Mouse (Mus musculus): Measurements from ENCODE around the gene Polr2b. TPM values are rescaled to one million over a fixed set of nuclear protein-coding genes. Genes with fewer than 3 reads are reported as not detected.
A peak's percentile ranks its signal among the peaks of the same experiment; 100 is the strongest.

Polr2b gene
- polyA plus RNA-seq, 1 experiment from 2014 or later: 35.3 TPM

DNA sequence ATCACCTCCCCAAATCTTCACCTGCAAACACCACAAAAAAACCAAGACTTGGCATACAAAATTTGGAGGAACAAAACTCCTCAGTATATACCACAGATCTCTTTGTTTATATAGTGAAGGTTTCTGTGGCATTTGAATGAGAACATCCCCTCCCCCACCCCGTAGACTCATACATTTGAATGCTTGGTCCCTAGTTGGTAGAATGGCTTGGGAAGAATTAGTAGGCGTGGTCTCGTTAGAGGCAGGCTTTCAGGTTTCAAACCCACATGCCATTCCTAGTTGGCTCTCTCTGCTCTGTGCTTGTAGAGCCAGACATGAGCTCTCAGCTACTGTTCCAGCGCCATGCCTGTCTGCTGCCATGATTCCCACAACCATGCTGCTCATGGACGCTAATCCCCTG, 71.7 kb downstream of the Polr2b start:
- 67% methylated on average over 5 of the region's 5 CpGs for whole genome bisulfite sequencing (ENCODE audit: insufficient replicate concordance)
- ATAC-seq (ENCODE audit: low read depth) (no peak), DNase-seq (no peak)

DNA sequence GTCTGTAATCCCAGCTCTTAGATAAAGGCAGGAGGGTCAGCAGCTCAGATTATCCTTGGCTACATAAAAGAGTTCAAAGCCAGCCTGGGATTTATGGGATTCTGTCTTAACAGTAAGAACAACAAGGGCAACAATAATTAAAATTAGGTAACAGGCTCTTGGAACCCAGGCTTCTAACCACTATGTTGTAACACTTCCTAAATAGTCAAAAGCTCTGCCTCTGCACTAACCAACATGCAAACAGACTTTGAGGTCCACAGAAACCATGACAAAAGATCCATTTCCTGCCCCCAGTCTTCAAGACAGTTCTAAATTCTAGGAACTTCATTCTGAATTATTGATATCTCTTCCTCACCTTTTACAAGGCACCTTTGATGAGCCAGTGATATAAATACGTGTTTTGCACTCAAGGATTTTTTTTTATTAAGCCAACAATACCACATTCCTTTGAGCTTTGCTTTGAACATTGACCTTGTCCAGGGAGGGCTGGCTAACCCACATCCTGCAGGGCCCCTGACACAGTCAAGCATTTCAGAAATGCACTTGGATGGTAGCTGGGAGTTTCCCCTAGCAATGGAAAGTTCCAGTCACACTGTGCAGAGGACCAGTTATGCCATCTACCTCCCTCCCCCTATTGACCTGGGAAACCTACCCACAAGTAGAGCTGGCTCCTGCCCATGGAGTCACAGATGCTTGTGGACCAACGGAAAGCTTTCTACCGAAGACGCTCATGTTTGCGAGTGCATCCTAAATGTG, 74.0 kb downstream of the Polr2b start:
- Histone ChIP-seq H3K9ac (no peak overlapping the region), H3K27ac (0 out of 2 replicates have a peak overlapping the region, but pooled peaks have one; percentile 10), H3K4me2 (0 out of 2 replicates have a peak overlapping the region, but pooled peaks have one; percentile 8), H3K27me3 (no peaks in the 10 kb centered on the region), H3K9me3 (replicated peaks) (no peaks in the 10 kb centered on the region), H3K36me3 (no peaks in the 10 kb centered on the region), H3K4me1 (replicated peaks) (peaks cover 31% of the 10 kb centered on the region), H3K4me3 (replicated peaks) (no peak overlapping the region)
- DNase-seq (no peak), ATAC-seq (ENCODE audit: low read depth) (0 out of 2 replicates have a peak, but pooled peaks have one; percentile 43)
- WGBS (ENCODE audit: insufficient replicate concordance): 63% methylated on average over 5 of the region's 5 CpGs

More for the DNA sequence above, 71.7 kb downstream of the Polr2b start:
- H3K4me2 ChIP-seq: no peak overlapping the region
- no peak overlapping the region for H3K27ac ChIP-seq
- H3K4me3 ChIP-seq (replicated peaks): no peak overlapping the region
- H3K36me3 ChIP-seq: no peaks in the 10 kb centered on the region
- H3K27me3 ChIP-seq: no peaks in the 10 kb centered on the region
- peaks cover 27% of the 10 kb centered on the region for H3K4me1 ChIP-seq (replicated peaks)
- no peaks in the 10 kb centered on the region for H3K9me3 ChIP-seq (replicated peaks)
- H3K9ac ChIP-seq: no peak overlapping the region

DNA sequence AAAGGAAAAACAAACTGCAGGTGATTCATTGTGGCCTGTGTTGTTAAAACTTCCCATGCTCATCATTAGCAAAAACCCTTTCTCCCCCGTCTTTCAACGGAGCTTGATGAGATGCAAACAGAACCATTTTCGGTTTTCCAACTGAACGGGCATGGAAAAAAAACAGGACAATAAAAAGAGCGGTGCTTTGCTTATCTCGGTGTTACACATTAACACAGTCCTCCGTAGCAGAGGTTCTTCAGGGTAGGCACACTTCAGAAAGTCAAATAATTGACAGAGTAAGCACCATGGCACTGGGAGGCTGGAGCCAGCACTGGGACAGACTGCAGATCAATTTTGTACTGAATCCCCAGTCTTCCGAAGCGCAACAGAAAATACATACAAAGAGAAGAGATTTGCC, 74.8 kb downstream of the Polr2b start:
- Histone ChIP-seq H3K9ac (no peak overlapping the region), H3K4me1 (replicated peaks) (peaks cover 31% of the 10 kb centered on the region), H3K27ac (peak overlapping the region; percentile 10; the same call in 1 of the 2 replicates), H3K4me3 (replicated peaks) (no peak overlapping the region), H3K4me2 (0 out of 2 replicates have a peak overlapping the region, but pooled peaks have one; percentile 8), H3K27me3 (no peaks in the 10 kb centered on the region), H3K9me3 (replicated peaks) (no peaks in the 10 kb centered on the region), H3K36me3 (no peaks in the 10 kb centered on the region)
- WGBS (ENCODE audit: insufficient replicate concordance): 42% methylated on average over 9 of the region's 9 CpGs
- no peak for DNase-seq
- ATAC-seq (ENCODE audit: low read depth): no peak

- Histone ChIP-seq H3K4me1 (replicated peaks) (peaks cover 31% of the 10 kb centered on the region), H3K27ac (no peak overlapping the region), H3K27me3 (no peaks in the 10 kb centered on the region), H3K4me2 (0 out of 2 replicates have a peak overlapping the region, but pooled peaks have one; percentile 8), H3K9me3 (replicated peaks) (no peaks in the 10 kb centered on the region), H3K4me3 (replicated peaks) (no peak overlapping the region), H3K9ac (no peak overlapping the region), H3K36me3 (no peaks in the 10 kb centered on the region)
- 66% methylated on average over 5 of the region's 5 CpGs for WGBS (ENCODE audit: insufficient replicate concordance)
- DNase-seq (no peak), ATAC-seq (ENCODE audit: low read depth) (no peak)
These were observed 75.3 kb downstream of the Polr2b start for GRCm38 (mm10) chr5:77385221-77385620.

- WGBS (ENCODE audit: insufficient replicate concordance): 31% methylated on average over 6 of the region's 6 CpGs
- no peak for DNase-seq
- Histone ChIP-seq H3K9me3 (replicated peaks) (no peaks in the 10 kb centered on the region), H3K27ac (no peak overlapping the region), H3K4me1 (replicated peaks) (peaks cover 31% of the 10 kb centered on the region), H3K36me3 (no peaks in the 10 kb centered on the region), H3K4me3 (replicated peaks) (no peak overlapping the region), H3K27me3 (no peaks in the 10 kb centered on the region), H3K4me2 (no peak overlapping the region), H3K9ac (no peak overlapping the region)
- ATAC-seq (ENCODE audit: low read depth): no peak; the same call in 1 of the 2 replicates
These were observed 76.1 kb downstream of the Polr2b start for GRCm38 (mm10) chr5:77385900-77386595.

DNA sequence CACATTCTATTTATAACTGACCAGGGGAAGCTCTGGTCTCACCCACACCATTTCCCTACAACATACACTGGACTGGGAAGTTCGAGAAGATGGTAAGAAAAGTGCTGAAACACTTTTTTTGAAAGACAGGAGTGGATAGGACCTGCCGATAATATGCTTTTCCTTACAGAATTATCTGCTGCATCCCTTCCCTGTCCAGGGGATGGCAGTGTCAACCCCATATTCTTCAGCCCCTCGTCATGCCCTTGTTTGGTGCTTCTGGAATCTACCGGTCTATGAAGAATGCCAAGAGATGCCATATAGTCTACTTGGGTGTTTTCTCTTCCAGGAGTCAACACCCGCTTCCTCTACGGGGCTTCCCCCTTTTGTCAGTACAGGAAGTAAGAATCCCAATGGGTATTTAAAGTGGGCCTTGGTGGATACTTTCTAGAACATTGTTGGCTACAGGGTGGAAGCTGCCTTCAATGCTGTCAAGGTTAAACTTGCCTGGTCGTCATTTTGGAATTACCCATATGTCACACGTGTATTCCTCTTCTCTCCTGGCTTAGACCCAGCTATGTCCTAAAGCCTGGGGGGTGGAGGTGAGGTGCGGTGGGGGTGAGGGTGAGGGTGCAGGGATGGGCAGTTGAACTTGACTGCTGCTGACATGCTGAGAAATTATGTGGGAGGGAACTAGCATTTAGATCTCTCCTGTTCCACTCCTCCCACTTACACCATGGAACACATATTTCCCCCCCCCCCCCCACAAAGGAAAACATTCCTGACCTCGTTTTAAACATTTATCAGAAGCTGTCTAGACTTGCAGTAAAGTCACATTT, 76.9 kb downstream of the Polr2b start:
- Histone ChIP-seq H3K4me2 (no peak overlapping the region), H3K4me3 (replicated peaks) (no peak overlapping the region), H3K27ac (no peak overlapping the region), H3K9me3 (replicated peaks) (no peaks in the 10 kb centered on the region), H3K36me3 (no peaks in the 10 kb centered on the region), H3K9ac (no peak overlapping the region), H3K27me3 (no peaks in the 10 kb centered on the region), H3K4me1 (replicated peaks) (peaks cover 31% of the 10 kb centered on the region)
- ATAC-seq (ENCODE audit: low read depth): no peak
- DNase-seq: no peak
- 22% methylated on average over 10 of the region's 10 CpGs for WGBS (ENCODE audit: insufficient replicate concordance)

GRCm38 (mm10) chr5:77387414-77387704, 77.4 kb downstream of the Polr2b start:
- Histone ChIP-seq H3K4me3 (replicated peaks) (no peak overlapping the region), H3K27me3 (no peaks in the 10 kb centered on the region), H3K9me3 (replicated peaks) (no peaks in the 10 kb centered on the region), H3K4me2 (no peak overlapping the region), H3K27ac (no peak overlapping the region), H3K9ac (no peak overlapping the region), H3K36me3 (no peaks in the 10 kb centered on the region), H3K4me1 (replicated peaks) (peaks cover 31% of the 10 kb centered on the region)
- no peak for DNase-seq
- ATAC-seq (ENCODE audit: low read depth): no peak
- WGBS (ENCODE audit: insufficient replicate concordance): 71% methylated on average over 8 of the region's 8 CpGs

- no peak overlapping the region for H3K27ac ChIP-seq
- no peak overlapping the region for H3K4me3 ChIP-seq (replicated peaks)
- no peak overlapping the region for H3K4me2 ChIP-seq
- WGBS (ENCODE audit: insufficient replicate concordance): 56% methylated on average over 6 of the region's 6 CpGs
- no peak for DNase-seq
- no peak for ATAC-seq (ENCODE audit: low read depth)
- no peaks in the 10 kb centered on the region for H3K27me3 ChIP-seq
- no peak overlapping the region for H3K9ac ChIP-seq
- no peaks in the 10 kb centered on the region for H3K36me3 ChIP-seq
- H3K9me3 ChIP-seq (replicated peaks): no peaks in the 10 kb centered on the region
- peaks cover 30% of the 10 kb centered on the region for H3K4me1 ChIP-seq (replicated peaks)
These were observed 78.4 kb downstream of the Polr2b start for GRCm38 (mm10) chr5:77388359-77388758.

DNA sequence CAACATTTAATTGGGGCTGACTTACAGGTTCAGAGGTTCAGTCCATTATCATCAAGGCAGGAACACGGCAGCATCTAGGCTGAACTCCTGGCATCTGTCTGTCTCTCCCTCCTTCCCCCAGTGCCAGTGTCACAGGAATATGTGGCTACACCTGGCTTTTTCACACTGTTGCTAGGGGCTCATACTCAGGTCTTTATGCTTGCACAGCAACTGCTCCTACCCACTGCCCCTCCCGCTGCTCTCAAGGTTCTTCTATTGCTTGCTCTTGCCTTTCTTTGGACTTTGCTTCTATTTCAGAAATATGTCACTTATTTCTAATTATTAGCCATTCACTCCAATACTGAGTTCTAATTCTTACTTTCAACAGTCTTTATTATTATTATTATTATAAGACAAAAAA, 80.3 kb downstream of the Polr2b start:
- H3K27ac ChIP-seq: no peak overlapping the region
- peaks cover 15% of the 10 kb centered on the region for H3K4me1 ChIP-seq (replicated peaks)
- no peak for ATAC-seq (ENCODE audit: low read depth)
- H3K9me3 ChIP-seq (replicated peaks): no peaks in the 10 kb centered on the region
- no peaks in the 10 kb centered on the region for H3K27me3 ChIP-seq
- H3K4me3 ChIP-seq (replicated peaks): no peak overlapping the region
- 67% methylated on average over 2 of the region's 2 CpGs for WGBS (ENCODE audit: insufficient replicate concordance)
- no peak overlapping the region for H3K4me2 ChIP-seq
- H3K9ac ChIP-seq: no peak overlapping the region
- DNase-seq: no peak
- no peaks in the 10 kb centered on the region for H3K36me3 ChIP-seq

DNA sequence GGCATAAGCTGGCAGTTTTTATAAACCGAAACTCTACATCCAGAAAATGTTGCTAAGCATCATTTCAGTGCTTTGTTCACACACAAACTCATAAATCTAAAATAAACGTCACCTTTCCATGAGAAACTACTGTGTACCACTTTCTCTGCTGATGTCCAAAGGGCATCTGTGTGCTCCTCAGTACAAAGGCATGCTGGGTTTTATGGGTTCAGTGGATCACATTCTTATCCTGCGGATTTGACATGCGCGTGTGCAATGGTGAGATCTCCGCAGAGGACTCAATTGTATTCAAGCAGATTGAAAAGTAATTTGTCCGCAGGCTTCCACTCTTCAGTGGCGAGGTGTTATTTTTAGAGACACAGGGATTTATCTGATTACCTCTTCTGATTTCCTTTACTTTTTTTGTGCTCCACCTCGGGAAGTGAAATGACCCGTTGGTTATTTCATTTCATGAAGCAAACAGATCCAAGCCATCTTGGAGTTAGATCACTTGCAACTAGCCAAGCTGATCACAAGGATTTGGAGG, 83.2 kb downstream of the Polr2b start:
- Histone ChIP-seq H3K9me3 (replicated peaks) (no peaks in the 10 kb centered on the region), H3K27me3 (no peaks in the 10 kb centered on the region), H3K4me3 (replicated peaks) (no peak overlapping the region), H3K9ac (no peak overlapping the region), H3K27ac (no peak overlapping the region), H3K36me3 (no peaks in the 10 kb centered on the region), H3K4me2 (no peak overlapping the region), H3K4me1 (replicated peaks) (no peaks in the 10 kb centered on the region)
- ATAC-seq (ENCODE audit: low read depth): no peak
- 77% methylated on average over 10 of the region's 10 CpGs for WGBS (ENCODE audit: insufficient replicate concordance)
- DNase-seq: no peak

DNA sequence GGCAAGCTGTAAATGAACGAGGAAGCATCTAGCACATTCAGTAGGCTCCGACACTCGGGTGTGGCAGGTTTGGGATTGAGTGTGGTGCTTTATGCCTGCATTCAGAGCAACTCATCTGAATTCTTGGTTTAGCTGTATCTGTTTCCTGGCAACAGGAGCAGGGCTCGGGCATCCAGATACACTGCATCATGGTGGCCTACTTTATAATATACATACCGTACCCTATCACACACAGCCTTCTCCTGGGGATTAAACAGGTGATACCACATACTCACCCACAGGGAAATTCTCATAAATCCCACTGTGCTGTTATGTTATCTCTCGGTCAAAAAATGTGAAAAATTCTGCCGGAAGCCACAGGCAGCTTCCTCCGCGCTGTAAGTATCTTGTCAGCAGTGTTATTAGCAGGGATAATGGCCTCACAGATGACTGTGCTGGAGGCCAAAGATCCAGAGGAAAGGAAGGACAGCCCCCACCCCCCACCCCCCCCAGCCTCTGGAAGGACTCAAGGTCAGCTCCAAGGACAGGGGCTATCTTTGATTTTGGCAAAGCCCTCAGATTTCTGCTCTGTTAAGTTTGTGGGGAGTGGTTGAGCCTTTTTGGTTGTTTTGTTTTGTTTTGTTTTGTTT, 84.2 kb downstream of the Polr2b start:
- Histone ChIP-seq H3K9me3 (replicated peaks) (no peaks in the 10 kb centered on the region), H3K4me2 (no peak overlapping the region), H3K36me3 (no peaks in the 10 kb centered on the region), H3K27me3 (no peaks in the 10 kb centered on the region), H3K4me3 (replicated peaks) (no peak overlapping the region), H3K27ac (no peak overlapping the region), H3K9ac (no peak overlapping the region), H3K4me1 (replicated peaks) (no peaks in the 10 kb centered on the region)
- 63% methylated on average over 9 of the region's 9 CpGs for WGBS (ENCODE audit: insufficient replicate concordance)
- no peak for DNase-seq
- no peak for ATAC-seq (ENCODE audit: low read depth)
